Mouse (Mus musculus): ENCODE results near the gene Ddx55.
"Not testable (repeated sequence)": the region's sequence is repeated elsewhere in the genome, so short reads cannot be mapped to it uniquely, and the experiment has no call there.

The Ddx55 gene

DNA sequence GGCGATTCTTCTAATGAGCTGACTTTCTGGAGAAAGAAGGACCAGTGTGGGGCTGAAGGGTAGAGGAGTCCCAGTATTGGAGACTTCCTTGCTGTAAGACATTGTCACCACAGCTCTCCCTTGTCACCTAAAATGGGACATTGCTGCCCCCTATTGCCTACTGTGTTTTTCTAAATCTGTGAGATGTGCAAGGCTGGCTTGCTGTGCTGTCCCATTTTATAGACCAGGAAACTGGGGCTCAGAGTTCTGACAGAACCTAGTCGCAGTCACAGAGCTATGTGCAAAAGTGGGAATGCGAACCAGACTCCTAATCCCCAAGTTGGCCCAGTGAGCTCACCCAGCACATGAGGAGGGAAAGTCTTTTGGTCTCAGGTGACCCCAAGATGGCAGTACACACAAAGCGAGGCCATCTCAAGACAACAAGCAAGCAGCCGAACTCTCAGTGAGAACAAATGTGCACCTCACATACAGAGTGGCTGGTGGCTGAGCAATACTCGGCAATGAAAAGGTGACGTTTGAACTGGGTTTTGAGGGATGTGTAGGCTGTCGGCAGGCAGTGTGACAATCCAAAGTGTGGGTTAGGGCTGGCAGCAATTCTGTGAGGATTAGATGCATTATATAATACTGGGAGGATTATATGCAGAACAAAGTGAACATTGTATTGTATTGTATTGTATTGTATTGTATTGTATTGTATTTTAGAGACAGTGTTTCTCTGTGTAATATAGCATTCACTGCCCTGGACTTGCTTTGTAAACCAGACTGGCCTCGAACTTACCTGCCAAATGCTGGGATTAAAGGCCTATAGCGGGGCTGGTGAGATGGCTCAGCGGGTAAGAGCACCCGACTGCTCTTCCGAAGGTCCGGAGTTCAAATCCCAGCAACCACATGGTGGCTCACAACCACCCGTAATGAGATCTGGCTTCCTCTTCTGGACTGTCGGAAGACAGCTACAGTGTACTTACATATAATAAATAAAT, 13.6 kb upstream of the Ddx55 start:
- DNase-seq (ENCODE audit: low read depth, low spot score): no peak

DNA sequence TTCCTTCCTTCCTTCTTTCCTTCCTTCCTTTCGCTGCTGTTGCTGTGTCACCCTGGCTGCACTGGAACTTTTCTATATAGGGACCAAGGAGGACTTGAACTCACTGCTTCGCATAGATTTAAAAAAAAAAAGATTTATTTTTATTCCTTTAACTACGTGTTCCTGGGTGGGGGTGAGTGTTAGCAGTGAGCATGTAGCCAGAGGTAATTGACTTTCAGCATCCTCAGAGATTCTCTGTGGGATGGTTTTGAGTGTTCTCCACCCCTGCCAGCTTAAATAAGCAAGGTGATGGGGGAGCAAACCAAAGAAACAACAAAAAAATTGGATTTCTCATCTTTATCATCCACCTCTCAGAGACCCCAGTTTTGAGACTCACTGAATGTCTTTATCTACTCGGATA, 12.8 kb upstream of the Ddx55 start:
- no peak for DNase-seq (ENCODE audit: low read depth, low spot score)

DNA sequence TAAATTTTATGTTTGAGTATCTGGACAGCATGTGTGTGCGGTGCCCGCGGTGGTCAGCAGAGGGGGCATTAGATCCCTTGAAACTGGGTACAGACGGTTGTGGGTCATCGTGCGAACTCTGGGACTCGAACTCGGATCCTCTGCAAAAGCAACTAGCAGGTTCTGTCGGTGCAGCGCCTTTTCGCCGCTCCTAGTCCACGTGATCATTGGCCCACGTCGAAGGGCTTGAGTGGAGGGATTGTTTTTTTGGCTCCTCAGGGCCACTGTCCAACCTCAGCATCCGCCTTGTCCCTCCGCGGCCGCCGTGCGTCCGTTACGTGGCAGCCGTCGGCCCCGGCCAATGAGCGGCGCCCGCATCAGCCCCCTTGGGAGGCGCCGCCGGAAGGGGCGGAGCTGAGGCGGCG, 12.3 kb upstream of the Ddx55 start, which contains the start of gene Tmed2:
Gene Tmed2 (plus strand): TSS at position 313 of the 404 bp plus-strand sequence.
- peak; percentile 96 for DNase-seq (ENCODE audit: low read depth, low spot score)

GRCm38 (mm10) chr5:124540905-124541601, 11.6 kb upstream of the Ddx55 start:
- DNase-seq (ENCODE audit: low read depth, low spot score): no peak

DNA sequence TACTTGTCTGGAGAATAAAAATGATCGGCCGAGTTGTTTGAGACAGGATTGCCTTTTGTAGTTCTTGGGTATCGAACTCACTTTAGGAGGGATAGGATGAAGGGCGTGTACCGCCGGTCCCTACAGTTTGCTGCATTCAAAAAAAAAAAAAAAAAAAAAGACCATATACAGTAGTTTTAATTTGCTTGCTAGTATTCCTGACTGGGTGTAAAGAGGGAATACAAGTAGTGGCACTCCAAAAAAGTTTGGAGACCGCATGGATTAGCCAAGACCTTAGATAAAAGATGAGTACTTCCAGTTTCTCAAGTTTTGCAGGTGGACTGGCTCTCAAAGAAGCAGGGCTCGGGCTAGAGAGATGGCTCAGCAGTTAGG, 11.1 kb upstream of the Ddx55 start:
- no peak for DNase-seq (ENCODE audit: low read depth, low spot score)

DNA sequence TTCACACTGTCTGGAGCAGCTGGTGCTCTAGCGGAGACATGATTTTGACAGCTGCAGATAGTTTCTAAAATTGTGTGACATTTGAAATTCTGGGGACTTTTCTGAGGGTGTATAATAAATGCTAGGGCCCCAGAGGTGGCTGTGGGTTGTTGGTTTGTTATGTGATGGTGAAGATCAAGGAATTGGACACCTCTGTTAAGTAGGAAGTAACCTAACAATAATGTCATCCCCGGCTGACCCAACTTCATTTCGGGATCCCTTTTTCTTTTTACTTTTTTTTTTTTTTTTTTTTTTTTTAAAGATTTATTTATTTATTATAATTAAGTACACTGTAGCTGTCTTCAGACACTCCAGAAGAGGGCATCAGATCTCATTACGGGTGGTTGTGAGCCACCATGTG, 1.9 kb upstream of the Ddx55 start:
- DNase-seq (ENCODE audit: low read depth, low spot score): not testable (repeated sequence)

GRCm38 (mm10) chr5:124551349-124552093, 1.1 kb upstream of the Ddx55 start:
- not testable (repeated sequence) for DNase-seq (ENCODE audit: low read depth, low spot score)

- DNase-seq (ENCODE audit: low read depth, low spot score): no peak
Measured at GRCm38 (mm10) chr5:124552094-124552472, 581 bp upstream of the Ddx55 start.

GRCm38 (mm10) chr5:124553607-124554006, 943 bp downstream of the Ddx55 start:
- DNase-seq (ENCODE audit: low read depth, low spot score): no peak

DNA sequence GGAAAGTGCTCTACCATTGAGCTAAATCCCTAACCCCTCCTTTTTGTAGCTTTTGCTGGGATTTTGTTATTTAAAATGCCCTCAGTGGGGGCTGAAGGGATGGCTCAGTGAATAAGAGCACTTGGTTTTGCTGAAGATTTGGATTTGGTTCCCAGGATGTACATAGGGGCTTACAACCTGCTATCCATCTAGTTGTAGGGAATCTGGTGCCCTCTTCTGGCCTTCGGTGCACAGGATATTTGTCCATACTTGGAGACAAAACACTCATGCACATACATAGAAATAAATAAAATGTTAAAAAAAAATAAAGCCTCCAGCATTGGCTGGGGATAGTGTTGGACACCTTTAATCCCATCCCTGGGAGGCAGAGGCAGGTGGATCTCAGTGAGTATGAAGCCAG, 2.5 kb downstream of the Ddx55 start:
- no peak for DNase-seq (ENCODE audit: low read depth, low spot score)

DNA sequence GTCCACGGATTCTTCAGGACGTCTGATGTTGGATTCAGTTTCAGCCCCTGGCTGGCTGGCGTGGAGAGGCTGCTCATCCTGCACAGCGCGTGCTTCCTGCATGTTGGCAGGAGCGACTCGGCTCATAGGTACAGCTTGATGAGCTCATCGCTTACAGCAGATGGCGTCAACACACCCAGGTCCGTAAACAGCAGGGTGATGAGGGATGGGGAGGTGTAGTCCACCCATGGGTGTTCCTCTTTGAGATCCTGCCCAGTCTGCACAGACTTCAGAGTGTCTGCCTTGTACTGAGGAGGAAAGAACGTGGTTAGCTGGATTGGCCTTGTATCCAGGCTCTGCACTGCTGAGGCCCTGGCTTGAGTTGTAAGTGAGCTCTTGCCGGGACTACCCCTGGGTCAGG, 18.4 kb downstream of the Ddx55 start:
- no peak for DNase-seq (ENCODE audit: low read depth, low spot score)

GRCm38 (mm10) chr5:124575467-124575866, 22.8 kb downstream of the Ddx55 start:
- no peak for DNase-seq (ENCODE audit: low read depth, low spot score)

- DNase-seq (ENCODE audit: low read depth, low spot score): peak; percentile 90
Measured at GRCm38 (mm10) chr5:124578633-124579317, 26.1 kb downstream of the Ddx55 start, which contains the start of the genes Eif2b1 and Gtf2h3. Gene Eif2b1 (minus strand): TSS chr5:124579131. Gene Gtf2h3 (plus strand): TSS chr5:124579140.

DNA sequence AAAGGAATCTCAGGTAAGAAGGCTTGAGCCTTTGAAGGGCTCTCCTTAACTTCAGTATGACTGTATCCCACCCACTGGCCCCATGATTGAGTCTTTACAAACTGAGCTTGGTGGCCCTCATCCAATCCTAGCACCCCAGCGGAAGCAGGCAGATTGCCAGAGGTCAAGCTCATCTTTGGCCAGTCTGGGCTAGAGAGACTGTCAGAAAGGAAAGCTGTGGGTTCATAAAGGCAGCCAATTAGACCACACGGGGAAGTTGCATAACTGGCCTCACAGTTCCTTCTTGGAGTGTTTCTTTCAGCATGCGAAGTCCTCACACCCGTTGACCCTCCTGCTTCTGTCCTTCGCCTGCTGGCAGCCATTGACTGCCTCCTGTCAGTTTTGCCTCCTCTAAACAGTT, 29.9 kb downstream of the Ddx55 start:
- no peak for DNase-seq (ENCODE audit: low read depth, low spot score)

- DNase-seq (ENCODE audit: low read depth, low spot score): no peak
Measured at GRCm38 (mm10) chr5:124592768-124593167, 40.1 kb downstream of the Ddx55 start.

DNA sequence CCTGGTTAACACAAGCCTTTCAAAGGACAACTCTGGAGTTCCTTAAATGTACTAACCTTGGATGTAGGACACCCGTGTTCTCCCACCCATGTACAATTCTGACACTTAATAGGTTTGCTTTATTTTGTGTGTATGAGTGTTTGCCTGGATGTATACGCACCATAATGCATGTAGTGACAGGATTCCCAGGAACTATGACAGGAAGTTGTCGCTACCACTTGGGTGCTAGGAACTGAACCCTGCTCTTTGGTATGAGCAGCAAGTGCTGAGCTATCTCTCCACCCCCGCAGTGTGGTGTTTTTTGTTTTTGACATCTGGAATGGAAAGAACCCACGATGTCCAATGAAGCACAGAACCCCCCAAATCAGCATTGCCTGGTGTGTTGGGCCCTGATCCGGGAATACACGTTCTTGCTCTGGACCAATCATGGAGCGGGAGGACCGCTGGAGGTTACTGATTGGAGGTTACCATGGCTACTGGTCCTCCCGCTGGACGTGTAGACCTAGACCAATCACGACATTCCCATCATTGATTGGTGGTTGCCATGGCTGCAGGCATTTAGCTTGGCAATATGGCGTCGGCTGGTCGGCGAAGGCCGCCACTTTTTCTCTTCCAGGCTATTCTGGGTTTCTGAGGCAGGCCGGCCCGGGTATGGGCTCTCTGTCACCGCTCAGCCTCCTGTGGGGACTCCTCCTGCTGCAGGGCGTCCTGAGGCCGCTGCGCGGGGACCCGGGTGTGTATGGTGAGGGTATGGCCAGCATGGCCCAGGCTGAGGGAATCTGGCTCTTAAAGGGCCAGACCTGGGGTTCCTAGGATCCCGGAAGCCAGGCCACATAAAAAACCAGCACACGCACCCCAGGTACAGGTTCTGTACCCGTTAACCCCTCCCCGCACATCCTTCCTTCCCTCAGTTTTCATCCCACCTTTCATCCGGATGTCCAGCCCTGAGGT, 45.8 kb downstream of the Ddx55 start:
- peak; percentile 97 for DNase-seq (ENCODE audit: low read depth, low spot score)

- DNase-seq (ENCODE audit: low read depth, low spot score): not testable (repeated sequence)
Measured at GRCm38 (mm10) chr5:124599726-124600125, 47.1 kb downstream of the Ddx55 start.

DNA sequence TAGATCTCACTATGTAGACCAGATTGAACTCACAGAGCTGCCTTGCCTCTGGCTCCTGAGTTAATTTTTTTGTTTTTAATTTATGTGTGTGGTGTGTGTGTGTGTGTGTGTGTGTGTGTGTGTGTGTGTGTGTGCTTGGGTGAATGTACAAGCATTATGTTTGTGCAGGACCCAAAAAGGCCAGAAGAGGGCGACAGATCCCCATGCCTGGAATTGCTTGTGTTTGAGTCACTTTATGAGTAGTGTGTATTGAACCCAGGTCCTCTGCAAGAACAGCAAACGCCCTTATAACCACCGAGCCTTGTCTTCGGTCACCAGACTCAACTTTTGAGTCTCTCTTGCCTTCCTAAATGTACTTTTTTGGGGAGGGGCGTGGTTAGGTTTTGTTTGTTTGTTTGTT, 49.7 kb downstream of the Ddx55 start:
- DNase-seq (ENCODE audit: low read depth, low spot score): no peak

DNA sequence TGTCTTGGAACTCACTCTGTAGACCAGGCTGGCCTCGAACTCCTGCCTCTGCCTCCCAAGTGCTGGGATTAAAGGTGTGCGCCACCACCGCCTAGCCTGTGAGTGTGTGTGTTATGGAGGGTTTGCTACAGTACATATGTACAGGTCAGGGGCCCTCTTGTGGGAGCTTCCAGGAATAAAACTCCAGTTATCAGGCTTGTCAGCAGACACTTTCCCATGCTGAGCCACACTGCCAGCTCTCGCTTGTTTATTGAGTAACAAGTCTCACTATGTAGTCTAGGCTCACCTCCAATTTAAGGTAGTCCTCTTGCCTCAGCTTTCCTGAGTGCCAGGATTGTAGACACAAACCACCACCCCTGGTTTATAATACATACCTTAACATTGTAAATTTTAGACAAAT, 51.6 kb downstream of the Ddx55 start:
- DNase-seq (ENCODE audit: low read depth, low spot score): no peak

- DNase-seq (ENCODE audit: low read depth, low spot score): no peak
Measured at GRCm38 (mm10) chr5:124605041-124605622, 52.5 kb downstream of the Ddx55 start.
